Mouse (Mus musculus): Measurements from ENCODE around the gene Ttc4. TPM values are rescaled to one million over a fixed set of nuclear protein-coding genes. Genes with fewer than 3 reads are reported as not detected.
A peak's percentile ranks its signal among the peaks of the same experiment; 100 is the strongest.

The Ttc4 gene
- total and polyA plus RNA-seq, 2 experiments from 2014 or later, result 84.0 to 106 TPM

- ATAC-seq (no peak), DNase-seq (ENCODE audit: low spot score) (peak; percentile 17)
- Histone ChIP-seq H3K4me1 (ENCODE audit: insufficient read depth, low read length) (peaks cover 29% of the 10 kb centered on the region), H3K27me3 (ENCODE audit: insufficient read depth, low read length) (no peaks in the 10 kb centered on the region), H3K9ac (replicated peaks; ENCODE audit: low read length) (no peak overlapping the region), H3K27ac (peak overlapping the region; percentile 79), H3K9me3 (ENCODE audit: low read length) (no peaks in the 10 kb centered on the region), H3K4me3 (ENCODE audit: low read length) (no peak overlapping the region), H3K4me2 (ENCODE audit: low read depth, low read length) (no peak overlapping the region), H3K36me3 (ENCODE audit: insufficient read depth, low read length) (no peaks in the 10 kb centered on the region)
- TF ChIP-seq CTCF (IDR thresholded peaks at IDR 0.05; ENCODE audit: low read depth), result no peak
- 61% methylated on average over 10 of the region's 10 CpGs for WGBS
Observed at GRCm38 (mm10) chr4:106703956-106704355, 25.2 kb upstream of the Ttc4 start.

- peaks cover 29% of the 10 kb centered on the region for H3K4me1 ChIP-seq (ENCODE audit: insufficient read depth, low read length)
- no peaks in the 10 kb centered on the region for H3K36me3 ChIP-seq (ENCODE audit: insufficient read depth, low read length)
- 36% methylated on average over 4 of the region's 4 CpGs for WGBS
- H3K27me3 ChIP-seq (ENCODE audit: insufficient read depth, low read length), result no peaks in the 10 kb centered on the region
- no peak for ATAC-seq
- H3K9me3 ChIP-seq (ENCODE audit: low read length), result no peaks in the 10 kb centered on the region
- H3K27ac ChIP-seq, result peak overlapping the region; percentile 48; the same call in 1 of the 2 replicates
- no peak overlapping the region for H3K9ac ChIP-seq (replicated peaks; ENCODE audit: low read length)
- no peak overlapping the region for H3K4me3 ChIP-seq (ENCODE audit: low read length)
- H3K4me2 ChIP-seq (ENCODE audit: low read depth, low read length), result no peak overlapping the region
- TF ChIP-seq CTCF (IDR thresholded peaks at IDR 0.05; ENCODE audit: low read depth), result no peak
- DNase-seq (ENCODE audit: low spot score), result peak; percentile 66
Observed at GRCm38 (mm10) chr4:106700798-106701197, 22.1 kb upstream of the Ttc4 start.

- peak; percentile 63 for DNase-seq (ENCODE audit: low spot score)
- Histone ChIP-seq H3K27me3 (ENCODE audit: insufficient read depth, low read length) (no peaks in the 10 kb centered on the region), H3K9ac (replicated peaks; ENCODE audit: low read length) (no peak overlapping the region), H3K4me1 (ENCODE audit: insufficient read depth, low read length) (peaks cover 21% of the 10 kb centered on the region), H3K27ac (0 out of 2 replicates have a peak overlapping the region, but pooled peaks have one; percentile 11), H3K4me3 (ENCODE audit: low read length) (no peak overlapping the region), H3K36me3 (ENCODE audit: insufficient read depth, low read length) (no peaks in the 10 kb centered on the region), H3K4me2 (ENCODE audit: low read depth, low read length) (no peak overlapping the region), H3K9me3 (ENCODE audit: low read length) (no peaks in the 10 kb centered on the region)
- TF ChIP-seq CTCF (IDR thresholded peaks at IDR 0.05; ENCODE audit: low read depth), result peak; percentile 74
- ATAC-seq, result peak; percentile 36
- 14% methylated on average over 9 of the region's 9 CpGs for WGBS
Observed at GRCm38 (mm10) chr4:106699989-106700388, 21.2 kb upstream of the Ttc4 start.

- no peak for TF ChIP-seq CTCF (IDR thresholded peaks at IDR 0.05; ENCODE audit: low read depth)
- no peak for ATAC-seq
- WGBS, result 83% methylated on average over 15 of the region's 15 CpGs
Observed at GRCm38 (mm10) chr4:106693841-106694430, 15.2 kb upstream of the Ttc4 start.

GRCm38 (mm10) chr4:106688636-106689296, 10.0 kb upstream of the Ttc4 start:
- 54% methylated on average over 3 of the region's 3 CpGs for WGBS
- Histone ChIP-seq H3K9ac (replicated peaks; ENCODE audit: low read length) (no peak overlapping the region), H3K4me1 (ENCODE audit: insufficient read depth, low read length) (no peaks in the 10 kb centered on the region), H3K4me2 (ENCODE audit: low read depth, low read length) (no peak overlapping the region), H3K36me3 (ENCODE audit: insufficient read depth, low read length) (no peaks in the 10 kb centered on the region), H3K27me3 (ENCODE audit: insufficient read depth, low read length) (no peaks in the 10 kb centered on the region), H3K4me3 (ENCODE audit: low read length) (no peak overlapping the region), H3K27ac (no peak overlapping the region), H3K9me3 (ENCODE audit: low read length) (no peaks in the 10 kb centered on the region)
- ATAC-seq (no peak), DNase-seq (ENCODE audit: low spot score) (no peak)
- no peak for TF ChIP-seq CTCF (IDR thresholded peaks at IDR 0.05; ENCODE audit: low read depth)

More at GRCm38 (mm10) chr4:106693841-106694430, 15.2 kb upstream of the Ttc4 start:
- Histone ChIP-seq H3K27me3 (ENCODE audit: insufficient read depth, low read length) (no peaks in the 10 kb centered on the region), H3K27ac (no peak overlapping the region), H3K36me3 (ENCODE audit: insufficient read depth, low read length) (no peaks in the 10 kb centered on the region), H3K9ac (replicated peaks; ENCODE audit: low read length) (no peak overlapping the region), H3K4me2 (ENCODE audit: low read depth, low read length) (no peak overlapping the region), H3K9me3 (ENCODE audit: low read length) (no peaks in the 10 kb centered on the region), H3K4me3 (ENCODE audit: low read length) (no peak overlapping the region), H3K4me1 (ENCODE audit: insufficient read depth, low read length) (no peaks in the 10 kb centered on the region)
- DNase-seq (ENCODE audit: low spot score), result no peak

GRCm38 (mm10) chr4:106680955-106681354, 2.2 kb upstream of the Ttc4 start:
- peaks cover 6% of the 10 kb centered on the region; the same call in 1 of the 2 replicates for H3K4me1 ChIP-seq (ENCODE audit: insufficient read depth, low read length)
- H3K9me3 ChIP-seq (ENCODE audit: low read length), result no peaks in the 10 kb centered on the region
- H3K27ac ChIP-seq, result no peak overlapping the region
- no peak for ATAC-seq
- WGBS, result 57% methylated on average over 2 of the region's 2 CpGs
- DNase-seq (ENCODE audit: low spot score), result no peak
- no peak for TF ChIP-seq CTCF (IDR thresholded peaks at IDR 0.05; ENCODE audit: low read depth)
- no peaks in the 10 kb centered on the region for H3K27me3 ChIP-seq (ENCODE audit: insufficient read depth, low read length)
- H3K4me3 ChIP-seq (ENCODE audit: low read length), result no peak overlapping the region
- H3K9ac ChIP-seq (replicated peaks; ENCODE audit: low read length), result no peak overlapping the region
- no peak overlapping the region for H3K4me2 ChIP-seq (ENCODE audit: low read depth, low read length)
- H3K36me3 ChIP-seq (ENCODE audit: insufficient read depth, low read length), result 0 out of 2 replicates have a peak, but pooled peaks cover 5% of the 10 kb centered on the region

GRCm38 (mm10) chr4:106679152-106679551, 408 bp upstream of the Ttc4 start:
- DNase-seq (ENCODE audit: low spot score) (no peak), ATAC-seq (no peak; the same call in 1 of the 2 replicates)
- 55% methylated on average over 3 of the region's 3 CpGs for WGBS
- Histone ChIP-seq H3K4me3 (ENCODE audit: low read length) (peak overlapping the region; percentile 92), H3K9ac (replicated peaks; ENCODE audit: low read length) (peak overlapping the region; percentile 77; the same call in 1 of the 2 replicates), H3K27ac (no peak overlapping the region), H3K27me3 (ENCODE audit: insufficient read depth, low read length) (no peaks in the 10 kb centered on the region), H3K9me3 (ENCODE audit: low read length) (no peaks in the 10 kb centered on the region), H3K4me1 (ENCODE audit: insufficient read depth, low read length) (peaks cover 6% of the 10 kb centered on the region; the same call in 1 of the 2 replicates), H3K4me2 (ENCODE audit: low read depth, low read length) (peak overlapping the region; percentile 93), H3K36me3 (ENCODE audit: insufficient read depth, low read length) (peaks cover 7% of the 10 kb centered on the region)
- TF ChIP-seq CTCF (IDR thresholded peaks at IDR 0.05; ENCODE audit: low read depth), result no peak
